Mouse (Mus musculus): ENCODE measurements at regions not wholly inside any gene's neighbourhood (a gene's known extent, or its start where the extent isn't known, plus 50 kb on each side); places are given as distances from the start of the nearest gene placed in this dataset.

GRCm38 (mm10) chr2:103873381-103873780 is 75.9 kb upstream of the Caprin1 start:
- in situ Hi-C loops (cut with MboI; ENCODE audit: low sequenced_read_pairs in 2 of 2, unreplicated experiment in 2 of 2) = loop anchor here (5.0 to 25.0 kb wide), 3 partner anchors 101 to 411 kb away; no protein-coding TSS in a partner anchor
- no peak overlapping the region for H3K4me3 ChIP-seq (ENCODE audit: insufficient read depth in 1 of 2, low read depth in 1 of 2, low read length in 2 of 2, poor library complexity in 1 of 2, severe bottlenecking in 1 of 2)
- H3K9ac ChIP-seq (ENCODE audit: insufficient read depth, low read depth, low read length, poor library complexity, severe bottlenecking) = no peak overlapping the region
- no peaks in the 10 kb centered on the region for H3K36me3 ChIP-seq (ENCODE audit: control insufficient read depth, insufficient read depth, low read length, poor library complexity, severe bottlenecking)
- DNase-seq (ENCODE audit: low read depth, low spot score) = no peak
- no peak for TF ChIP-seq CHD2 (IDR thresholded peaks at IDR 0.05; ENCODE audit: low read depth, low read length)
- TF ChIP-seq ZNF384 (IDR thresholded peaks at IDR 0.05; ENCODE audit: low read depth, low read length) = no peak
- TF ChIP-seq HCFC1 (IDR thresholded peaks at IDR 0.05; ENCODE audit: borderline replicate concordance, insufficient read depth, low read length) = no peak
- no peak for TF ChIP-seq ZC3H11A (IDR thresholded peaks at IDR 0.05; ENCODE audit: borderline replicate concordance, low read depth, low read length)
- no peak for TF ChIP-seq MAFK (IDR thresholded peaks at IDR 0.05; ENCODE audit: insufficient read depth, low read depth, low read length)
- no peaks in the 10 kb centered on the region for H3K9me3 ChIP-seq (ENCODE audit: control insufficient read depth, insufficient read depth, low read depth, low read length)
- no peaks in the 10 kb centered on the region for H3K4me1 ChIP-seq (ENCODE audit: control insufficient read depth in 2 of 2, insufficient read depth in 2 of 2, low read length in 2 of 2, poor library complexity in 1 of 2)
- H3K27ac ChIP-seq (ENCODE audit: insufficient read depth, low read depth, low read length, poor library complexity, severe bottlenecking) = no peak overlapping the region

- Histone ChIP-seq H3K9me3 (ENCODE audit: control insufficient read depth, insufficient read depth, low read depth, low read length) (no peaks in the 10 kb centered on the region), H3K4me1 (ENCODE audit: control insufficient read depth in 2 of 2, insufficient read depth in 2 of 2, low read length in 2 of 2, poor library complexity in 1 of 2) (no peaks in the 10 kb centered on the region), H3K27ac (ENCODE audit: insufficient read depth, low read depth, low read length, poor library complexity, severe bottlenecking) (no peak overlapping the region), H3K4me3 (ENCODE audit: insufficient read depth in 1 of 2, low read depth in 1 of 2, low read length in 2 of 2, poor library complexity in 1 of 2, severe bottlenecking in 1 of 2) (no peak overlapping the region), H3K9ac (ENCODE audit: insufficient read depth, low read depth, low read length, poor library complexity, severe bottlenecking) (no peak overlapping the region), H3K36me3 (ENCODE audit: control insufficient read depth, insufficient read depth, low read length, poor library complexity, severe bottlenecking) (no peaks in the 10 kb centered on the region)
- in situ Hi-C loops (cut with MboI; ENCODE audit: low sequenced_read_pairs in 2 of 2, unreplicated experiment in 2 of 2) = loop anchor here (5.0 to 25.0 kb wide), 3 partner anchors 100 to 412 kb away; no protein-coding TSS in a partner anchor
- TF ChIP-seq ZC3H11A (IDR thresholded peaks at IDR 0.05; ENCODE audit: borderline replicate concordance, low read depth, low read length) = no peak
- TF ChIP-seq CHD2 (IDR thresholded peaks at IDR 0.05; ENCODE audit: low read depth, low read length) = no peak
- TF ChIP-seq HCFC1 (IDR thresholded peaks at IDR 0.05; ENCODE audit: borderline replicate concordance, insufficient read depth, low read length) = no peak
- no peak for TF ChIP-seq ZNF384 (IDR thresholded peaks at IDR 0.05; ENCODE audit: low read depth, low read length)
- no peak for TF ChIP-seq MAFK (IDR thresholded peaks at IDR 0.05; ENCODE audit: insufficient read depth, low read depth, low read length)
- no peak for DNase-seq (ENCODE audit: low read depth, low spot score)
These were observed 77.0 kb upstream of the Caprin1 start for GRCm38 (mm10) chr2:103874466-103874865.

- H3K27ac ChIP-seq (ENCODE audit: insufficient read depth, low read depth, low read length, poor library complexity, severe bottlenecking) = no peak overlapping the region
- no peaks in the 10 kb centered on the region for H3K9me3 ChIP-seq (ENCODE audit: control insufficient read depth, insufficient read depth, low read depth, low read length)
- DNase-seq (ENCODE audit: low read depth, low spot score) = no peak
- TF ChIP-seq HCFC1 (IDR thresholded peaks at IDR 0.05; ENCODE audit: borderline replicate concordance, insufficient read depth, low read length) (no peak), CHD2 (IDR thresholded peaks at IDR 0.05; ENCODE audit: low read depth, low read length) (no peak), ZC3H11A (IDR thresholded peaks at IDR 0.05; ENCODE audit: borderline replicate concordance, low read depth, low read length) (no peak)
- no peak overlapping the region for H3K9ac ChIP-seq (ENCODE audit: insufficient read depth, low read depth, low read length, poor library complexity, severe bottlenecking)
- H3K36me3 ChIP-seq (ENCODE audit: control insufficient read depth, insufficient read depth, low read length, poor library complexity, severe bottlenecking) = no peaks in the 10 kb centered on the region
- H3K4me3 ChIP-seq (ENCODE audit: insufficient read depth in 1 of 2, low read depth in 1 of 2, low read length in 2 of 2, poor library complexity in 1 of 2, severe bottlenecking in 1 of 2) = no peak overlapping the region
- no peaks in the 10 kb centered on the region for H3K4me1 ChIP-seq (ENCODE audit: control insufficient read depth in 2 of 2, insufficient read depth in 2 of 2, low read length in 2 of 2, poor library complexity in 1 of 2)
- in situ Hi-C loops (cut with MboI; ENCODE audit: low sequenced_read_pairs in 2 of 2, unreplicated experiment in 2 of 2) = loop anchor here in 1 of 2 experiments (10.0 kb wide), 1 partner anchor 99 kb away; no protein-coding TSS in a partner anchor
These were observed 78.3 kb upstream of the Caprin1 start for GRCm38 (mm10) chr2:103875754-103876153.

DNA sequence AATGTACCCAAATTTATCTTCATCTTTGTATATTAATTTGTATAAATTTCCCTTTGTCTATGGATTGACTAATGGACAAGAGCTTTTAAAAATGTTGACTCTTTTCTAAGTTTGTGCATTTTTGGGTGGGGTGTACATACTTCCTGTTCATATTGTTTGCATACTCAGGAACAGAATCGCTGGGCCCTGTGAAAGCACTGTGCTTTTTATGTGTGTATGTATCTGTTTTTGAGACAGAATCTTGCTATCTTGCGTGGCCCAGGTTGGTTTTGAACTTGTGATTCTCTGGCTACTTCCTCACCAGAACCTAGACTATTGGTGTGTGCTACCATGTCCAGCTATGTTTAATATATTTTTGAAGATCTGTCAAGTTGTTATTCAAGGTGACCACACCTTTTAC is 78.8 kb upstream of the Caprin1 start:
- no peaks in the 10 kb centered on the region for H3K9me3 ChIP-seq (ENCODE audit: control insufficient read depth, insufficient read depth, low read depth, low read length)
- in situ Hi-C loops (cut with MboI; ENCODE audit: low sequenced_read_pairs in 2 of 2, unreplicated experiment in 2 of 2) = loop anchor here in 1 of 2 experiments (10.0 kb wide), 1 partner anchor 99 kb away; no protein-coding TSS in a partner anchor

More for the DNA sequence above, 78.8 kb upstream of the Caprin1 start:
- H3K4me1 ChIP-seq (ENCODE audit: control insufficient read depth in 2 of 2, insufficient read depth in 2 of 2, low read length in 2 of 2, poor library complexity in 1 of 2) = peaks cover 0 to 2% of the 10 kb centered on the region in 2 experiments; a peak in 1 of 4 replicates
- no peak for DNase-seq (ENCODE audit: low read depth, low spot score)
- no peak overlapping the region for H3K27ac ChIP-seq (ENCODE audit: insufficient read depth, low read depth, low read length, poor library complexity, severe bottlenecking)
- TF ChIP-seq ZC3H11A (IDR thresholded peaks at IDR 0.05; ENCODE audit: borderline replicate concordance, low read depth, low read length) (no peak), HCFC1 (IDR thresholded peaks at IDR 0.05; ENCODE audit: borderline replicate concordance, insufficient read depth, low read length) (no peak), MAFK (IDR thresholded peaks at IDR 0.05; ENCODE audit: insufficient read depth, low read depth, low read length) (no peak), CHD2 (IDR thresholded peaks at IDR 0.05; ENCODE audit: low read depth, low read length) (no peak)
- no peak overlapping the region for H3K4me3 ChIP-seq (ENCODE audit: insufficient read depth in 1 of 2, low read depth in 1 of 2, low read length in 2 of 2, poor library complexity in 1 of 2, severe bottlenecking in 1 of 2)
- H3K9ac ChIP-seq (ENCODE audit: insufficient read depth, low read depth, low read length, poor library complexity, severe bottlenecking) = no peak overlapping the region
- no peaks in the 10 kb centered on the region for H3K36me3 ChIP-seq (ENCODE audit: control insufficient read depth, insufficient read depth, low read length, poor library complexity, severe bottlenecking)

Data from ES-E14 (cell line).